21 mouse cellular contexts compared by ENCODE assay signal in genomic region chr7:67493795-67494687, GRCm38 (mm10).
DNase-seq lines count a peak whose midpoint lies in the region; ATAC-seq lines count a peak whose summit lies in the region.
"Had no signal": no experiment of that assay in that cellular context is flagged by ENCODE, and none has a peak within 500 bp of the region (broad histone marks: within the 10 kb centered on the region; RNA-seq: fewer than 3 reads in every experiment).

No protein-coding gene starts in this region.

- no peaks in the 10 kb centered on the region for H3K36me3 ChIP-seq in heart, embryonic 10.5 days
- H3K36me3 ChIP-seq: embryonic facial prominence, embryonic 12.5 days; G1E; hindbrain, embryonic 12.5 days; limb, embryonic 15.5 days had no signal

- intact Hi-C loops in heart, postnatal 25 days (cut with DNase I): no loop called here

- H3K9me3 ChIP-seq in heart, embryonic 10.5 days: no peaks in the 10 kb centered on the region
- H3K9me3 ChIP-seq: embryonic facial prominence, embryonic 12.5 days; G1E; hindbrain, embryonic 12.5 days; limb, embryonic 15.5 days had no signal

- H3K27me3 ChIP-seq in heart, embryonic 10.5 days (ENCODE audit: insufficient read depth, poor library complexity, severe bottlenecking): no peaks in the 10 kb centered on the region; the same call in none of the 2 replicates
- H3K27me3 ChIP-seq: embryonic facial prominence, embryonic 12.5 days; hindbrain, embryonic 12.5 days; limb, embryonic 15.5 days; Patski had no signal

- 70% methylated on average over 9 of the region's 9 CpGs for WGBS in heart, embryonic 10.5 days

- no peak for DNase-seq in heart, embryonic 10.5 days (ENCODE audit: low spot score)
- DNase-seq in heart, postnatal 25 days (ENCODE audit: low spot score): no peak
- peak; percentile 27 for DNase-seq in 416B (ENCODE audit: low read depth)
- peak; percentile 69 for DNase-seq in thymus, postnatal 14 days
- DNase-seq in layer of hippocampus, postnatal 25 days (ENCODE audit: extremely low spot score in 1 of 2, low spot score in 1 of 2): no peak
- no peak for DNase-seq in kidney, adult 8-10 months
- DNase-seq: adrenal gland, postnatal 10 days; cerebellum, adult 18-20 months; cerebellum, postnatal 14 days; kidney, adult 11 months; left cerebral cortex, postnatal 4 days; lung, embryonic 14.5 days had no signal

- no peak overlapping the region for H3K4me3 ChIP-seq in heart, embryonic 10.5 days
- H3K4me3 ChIP-seq: embryonic facial prominence, embryonic 12.5 days; hindbrain, embryonic 12.5 days; limb, embryonic 15.5 days had no signal

- 0 out of 2 replicates have a peak overlapping the region, but pooled peaks have one; percentile 32 for H3K27ac ChIP-seq in heart, embryonic 10.5 days
- H3K27ac ChIP-seq: embryonic facial prominence, embryonic 12.5 days; hindbrain, embryonic 12.5 days; limb, embryonic 15.5 days; liver, embryonic 14.5 days; stomach, postnatal 0 days had no signal

- H3K4me1 ChIP-seq in heart, embryonic 10.5 days: peaks cover 26% of the 10 kb centered on the region

- ATAC-seq in megakaryocyte progenitor cell, adult 5-6 weeks (replicated peaks; ENCODE audit: poor library complexity): peak; percentile 76
- ATAC-seq in megakaryocyte-erythroid progenitor cell, adult 5-6 weeks (replicated peaks; ENCODE audit: low FRiP score, low TSS enrichment, poor library complexity, severe bottlenecking): no peak
- ATAC-seq: Patski had no signal

Comparison
In these comparisons a context has a peak if more than half of its experiments do, and no peak if none do; other contexts are left out.
1. DNase-seq: peak in 416B (single experiment) and thymus, postnatal 14 days (single experiment); none in heart, embryonic 10.5 days (single experiment), heart, postnatal 25 days (single experiment), layer of hippocampus, postnatal 25 days (0 of 2) and kidney, adult 8-10 months (0 of 2).